Mouse (Mus musculus): ENCODE measurements around the gene Gm17581. TPM values are rescaled to one million over a fixed set of nuclear protein-coding genes. Genes with fewer than 3 reads are reported as not detected.

Gene Gm17581
- total RNA-seq, 1 experiment from 2014 or later: not detected

- ATAC-seq (replicated peaks in 1 of 2; ENCODE audit: insufficient read depth in 1 of 2, low FRiP score in 2 of 2, low TSS enrichment in 1 of 2, low read depth in 1 of 2, poor library complexity in 2 of 2, severe bottlenecking in 2 of 2): no peak
Observed at GRCm38 (mm10) chr2:155745487-155745886, 9.8 kb upstream of the Gm17581 start.

DNA sequence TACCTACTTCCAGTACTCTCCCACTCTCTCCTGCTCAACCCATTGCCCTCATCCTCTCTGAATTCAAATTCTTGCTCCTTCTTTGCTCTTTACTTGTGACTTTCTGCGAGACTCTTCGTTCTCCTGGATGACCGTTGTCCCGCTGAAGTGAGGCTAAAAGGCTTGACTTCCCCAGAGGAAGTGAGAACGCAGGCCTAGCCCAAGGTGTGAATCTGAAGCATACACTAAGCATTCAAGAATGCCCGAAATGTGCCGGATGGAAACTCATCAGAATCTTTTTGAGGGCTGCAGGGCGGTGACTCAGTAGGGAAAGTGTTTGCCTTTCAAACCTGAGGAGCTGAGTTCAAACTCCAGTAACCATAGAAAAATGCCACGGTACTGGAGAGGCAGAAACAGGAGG lies 7.7 kb upstream of the Gm17581 start:
- peak; percentile 35 to 57; a peak in 3 of 4 replicates for ATAC-seq (replicated peaks in 1 of 2; ENCODE audit: insufficient read depth in 1 of 2, low FRiP score in 2 of 2, low TSS enrichment in 1 of 2, low read depth in 1 of 2, poor library complexity in 2 of 2, severe bottlenecking in 2 of 2)

- ATAC-seq (replicated peaks in 1 of 2; ENCODE audit: insufficient read depth in 1 of 2, low FRiP score in 2 of 2, low TSS enrichment in 1 of 2, low read depth in 1 of 2, poor library complexity in 2 of 2, severe bottlenecking in 2 of 2): peak; percentile 70 to 80
Observed at GRCm38 (mm10) chr2:155742931-155743337, 7.3 kb upstream of the Gm17581 start.

- peak; percentile 28 to 46; a peak in 2 of 4 replicates for ATAC-seq (replicated peaks in 1 of 2; ENCODE audit: insufficient read depth in 1 of 2, low FRiP score in 2 of 2, low TSS enrichment in 1 of 2, low read depth in 1 of 2, poor library complexity in 2 of 2, severe bottlenecking in 2 of 2)
Observed at GRCm38 (mm10) chr2:155742211-155742610, 6.5 kb upstream of the Gm17581 start.

- no peak for ATAC-seq (replicated peaks in 1 of 2; ENCODE audit: insufficient read depth in 1 of 2, low FRiP score in 2 of 2, low TSS enrichment in 1 of 2, low read depth in 1 of 2, poor library complexity in 2 of 2, severe bottlenecking in 2 of 2)
Observed at GRCm38 (mm10) chr2:155737803-155738202, 2.1 kb upstream of the Gm17581 start.

DNA sequence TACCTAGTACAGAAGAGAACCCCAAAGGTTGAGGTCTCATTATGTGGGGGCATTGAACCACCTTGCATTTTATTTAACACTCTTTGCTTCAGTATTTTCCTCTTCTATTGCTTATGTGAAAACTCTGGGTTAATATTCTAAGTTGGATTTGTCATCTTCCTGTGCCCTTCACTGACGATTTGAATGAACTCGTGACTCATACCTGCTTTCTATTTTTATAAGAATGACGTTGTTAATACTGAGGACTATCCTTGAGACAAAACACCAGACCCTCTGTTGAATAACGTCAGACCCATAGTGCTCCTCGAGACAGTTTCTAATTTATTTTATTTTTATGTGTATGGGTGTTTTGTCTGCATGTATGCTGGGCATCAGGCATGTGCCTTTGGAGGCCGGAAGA lies 1.3 kb upstream of the Gm17581 start:
- no peak for ATAC-seq (replicated peaks in 1 of 2; ENCODE audit: insufficient read depth in 1 of 2, low FRiP score in 2 of 2, low TSS enrichment in 1 of 2, low read depth in 1 of 2, poor library complexity in 2 of 2, severe bottlenecking in 2 of 2)

DNA sequence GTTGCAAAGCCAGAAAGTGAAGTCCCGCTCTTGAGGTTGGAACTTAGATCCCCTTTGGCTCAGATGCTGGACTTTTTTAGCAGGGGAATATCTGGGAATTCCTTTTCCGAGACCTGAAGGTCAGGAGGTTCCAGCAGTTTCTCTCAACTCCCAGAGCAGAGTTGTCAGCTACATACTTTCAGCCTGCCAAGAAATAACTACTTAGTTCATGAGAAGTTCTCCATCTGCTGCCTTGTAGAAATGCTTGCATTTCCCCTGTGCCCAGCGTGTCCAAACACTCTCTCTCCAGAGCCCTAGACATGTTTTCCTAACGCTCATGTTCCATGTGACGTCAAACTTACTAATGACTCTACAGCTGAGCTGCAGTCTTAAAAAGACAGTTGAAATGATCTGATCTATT lies 586 bp downstream of the Gm17581 start:
- ATAC-seq (replicated peaks in 1 of 2; ENCODE audit: insufficient read depth in 1 of 2, low FRiP score in 2 of 2, low TSS enrichment in 1 of 2, low read depth in 1 of 2, poor library complexity in 2 of 2, severe bottlenecking in 2 of 2): no peak

- ATAC-seq (replicated peaks in 1 of 2; ENCODE audit: insufficient read depth in 1 of 2, low FRiP score in 2 of 2, low TSS enrichment in 1 of 2, low read depth in 1 of 2, poor library complexity in 2 of 2, severe bottlenecking in 2 of 2): peak; percentile 94 to 95
Observed at GRCm38 (mm10) chr2:155729158-155729645, 6.5 kb downstream of the Gm17581 start, which contains the start of gene Edem2. Edem2 (minus strand) TSS chr2:155729475.

GRCm38 (mm10) chr2:155728742-155729141 lies 6.9 kb downstream of the Gm17581 start:
- ATAC-seq (replicated peaks in 1 of 2; ENCODE audit: insufficient read depth in 1 of 2, low FRiP score in 2 of 2, low TSS enrichment in 1 of 2, low read depth in 1 of 2, poor library complexity in 2 of 2, severe bottlenecking in 2 of 2): no peak

DNA sequence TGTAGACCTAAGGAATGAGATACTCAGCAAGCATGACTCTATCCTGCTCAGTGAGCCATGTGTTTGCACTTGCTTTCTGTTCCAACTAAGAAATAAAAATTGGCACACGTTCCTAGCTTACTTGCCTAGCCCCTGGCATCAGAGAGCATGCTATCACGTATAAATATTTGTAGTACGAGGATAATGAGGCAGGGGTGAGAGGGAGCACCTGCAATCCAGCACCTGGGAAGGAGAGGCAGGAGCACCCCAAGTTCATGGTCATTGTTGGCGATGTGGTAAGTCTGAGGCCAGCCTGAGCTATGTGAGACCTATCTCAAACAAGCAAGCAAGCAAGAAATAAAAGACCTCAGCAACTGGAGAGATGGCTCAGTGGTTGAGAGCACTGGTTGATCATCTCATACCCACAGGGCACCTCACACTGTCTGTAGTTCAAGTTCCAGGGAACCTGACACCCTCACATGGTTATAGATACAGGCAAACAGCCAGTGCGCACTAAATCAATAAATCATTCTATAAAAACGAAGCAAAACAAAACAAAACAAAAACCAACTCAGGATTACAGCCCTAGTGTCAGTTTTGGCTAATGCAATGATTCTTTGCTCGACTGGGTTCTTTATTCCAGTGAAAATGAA lies 7.8 kb downstream of the Gm17581 start:
- no peak for ATAC-seq (replicated peaks in 1 of 2; ENCODE audit: insufficient read depth in 1 of 2, low FRiP score in 2 of 2, low TSS enrichment in 1 of 2, low read depth in 1 of 2, poor library complexity in 2 of 2, severe bottlenecking in 2 of 2)

DNA sequence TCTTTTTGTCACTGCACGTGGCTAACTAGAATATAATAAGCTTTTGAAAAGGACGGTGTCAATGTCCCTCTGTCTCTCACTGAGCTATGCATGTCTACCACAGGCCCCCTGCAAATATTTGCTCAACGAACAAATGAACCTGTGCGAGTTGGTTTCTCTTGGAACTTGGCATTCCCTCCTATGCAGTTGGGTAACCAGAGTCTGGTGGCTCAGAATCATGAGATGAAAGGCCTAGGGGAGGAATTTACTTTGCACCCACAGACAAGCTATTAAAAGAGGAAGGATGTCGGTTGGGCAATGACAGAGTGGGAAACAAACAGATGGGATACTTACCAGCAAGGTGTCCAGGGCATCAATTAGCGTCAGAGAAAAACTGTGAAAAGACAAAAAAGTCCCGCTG lies 9.4 kb downstream of the Gm17581 start:
- ATAC-seq (replicated peaks in 1 of 2; ENCODE audit: insufficient read depth in 1 of 2, low FRiP score in 2 of 2, low TSS enrichment in 1 of 2, low read depth in 1 of 2, poor library complexity in 2 of 2, severe bottlenecking in 2 of 2): no peak

GRCm38 (mm10) chr2:155724526-155724925 lies 11.1 kb downstream of the Gm17581 start:
- ATAC-seq (replicated peaks in 1 of 2; ENCODE audit: insufficient read depth in 1 of 2, low FRiP score in 2 of 2, low TSS enrichment in 1 of 2, low read depth in 1 of 2, poor library complexity in 2 of 2, severe bottlenecking in 2 of 2): peak; percentile 12 to 54; a peak in 3 of 4 replicates

DNA sequence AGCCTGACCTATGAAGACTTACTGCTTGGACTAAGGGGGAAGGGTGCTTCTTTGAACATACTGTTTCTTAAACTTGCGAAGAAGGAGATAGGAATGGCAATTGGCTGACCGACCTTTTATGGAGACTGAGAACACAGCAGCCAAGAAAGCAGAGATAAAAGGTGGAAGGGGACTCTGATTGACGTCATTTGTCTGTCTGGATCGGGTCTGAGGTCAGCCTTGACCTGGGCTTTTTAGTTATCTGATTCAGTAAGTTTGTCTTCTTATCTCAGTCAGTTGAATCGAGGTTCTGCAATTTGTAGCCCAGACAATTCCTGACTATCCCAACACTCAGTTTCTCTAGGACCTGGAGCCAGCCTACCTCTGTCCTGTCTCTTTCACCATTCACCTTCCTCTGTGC lies 11.6 kb downstream of the Gm17581 start:
- no peak for ATAC-seq (replicated peaks in 1 of 2; ENCODE audit: insufficient read depth in 1 of 2, low FRiP score in 2 of 2, low TSS enrichment in 1 of 2, low read depth in 1 of 2, poor library complexity in 2 of 2, severe bottlenecking in 2 of 2)

DNA sequence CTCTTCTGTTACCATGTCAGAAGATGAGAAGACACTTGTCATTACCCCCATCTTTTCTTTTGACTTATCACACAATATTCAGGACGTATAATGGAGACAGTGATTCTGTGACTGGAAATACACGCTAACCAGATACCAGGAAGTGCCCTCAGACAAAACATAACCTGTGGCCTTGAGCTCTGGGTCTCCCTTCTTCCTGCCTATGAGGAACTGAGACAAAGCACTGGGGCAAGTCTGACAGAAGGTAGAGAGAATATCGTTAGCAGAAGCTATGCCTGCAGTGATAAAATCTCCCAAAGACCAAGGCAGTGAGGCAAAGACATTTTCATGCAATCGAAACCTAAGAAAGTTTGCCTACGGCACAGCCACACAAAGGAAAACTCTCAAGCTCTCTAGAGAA lies 15.1 kb downstream of the Gm17581 start:
- ATAC-seq (replicated peaks in 1 of 2; ENCODE audit: insufficient read depth in 1 of 2, low FRiP score in 2 of 2, low TSS enrichment in 1 of 2, low read depth in 1 of 2, poor library complexity in 2 of 2, severe bottlenecking in 2 of 2): no peak

- ATAC-seq (replicated peaks in 1 of 2; ENCODE audit: insufficient read depth in 1 of 2, low FRiP score in 2 of 2, low TSS enrichment in 1 of 2, low read depth in 1 of 2, poor library complexity in 2 of 2, severe bottlenecking in 2 of 2): no peak
Observed at GRCm38 (mm10) chr2:155717082-155717990, 18.3 kb downstream of the Gm17581 start.

DNA sequence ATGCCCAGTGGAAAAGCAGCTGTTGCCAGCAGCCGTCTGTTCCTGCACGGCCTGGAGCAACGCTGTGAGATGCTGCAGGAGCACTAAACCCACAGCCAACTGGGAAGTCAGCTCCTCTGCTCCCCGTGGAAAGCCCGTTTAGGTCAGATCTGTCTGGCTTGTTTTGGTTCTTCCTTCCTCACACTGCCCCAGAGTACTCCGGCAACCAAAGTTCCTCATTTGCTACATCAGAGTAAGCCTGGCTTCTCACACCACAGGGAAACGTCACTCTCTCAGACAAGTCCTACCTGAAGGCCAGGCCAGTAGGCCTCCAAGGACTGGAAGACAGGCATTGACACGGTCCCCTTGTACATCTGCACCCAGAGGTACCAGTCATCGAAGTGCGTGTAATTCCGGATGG lies 25.1 kb downstream of the Gm17581 start:
- peak; percentile 64 to 73; a peak in 2 of 4 replicates for ATAC-seq (replicated peaks in 1 of 2; ENCODE audit: insufficient read depth in 1 of 2, low FRiP score in 2 of 2, low TSS enrichment in 1 of 2, low read depth in 1 of 2, poor library complexity in 2 of 2, severe bottlenecking in 2 of 2)

DNA sequence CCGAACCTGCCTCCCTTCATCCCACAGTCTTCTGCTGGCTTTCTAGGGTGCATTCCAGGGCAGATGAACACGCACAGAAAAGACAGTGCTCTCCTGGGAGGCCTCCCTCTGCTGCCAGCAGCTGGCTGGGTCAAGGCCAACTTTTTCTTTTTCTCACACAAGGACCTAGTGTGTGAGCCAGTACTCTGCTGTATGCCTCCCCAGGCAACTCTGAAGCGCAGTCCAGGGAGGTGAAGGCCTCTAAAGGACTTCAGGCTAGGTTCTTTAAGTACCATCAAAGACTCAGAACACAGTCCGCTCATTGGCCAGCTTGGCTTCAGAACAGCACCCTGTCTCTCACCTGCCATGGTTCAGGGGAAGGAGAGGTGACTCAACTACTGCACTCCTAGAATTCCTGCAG lies 28.4 kb downstream of the Gm17581 start:
- no peak for ATAC-seq (replicated peaks in 1 of 2; ENCODE audit: insufficient read depth in 1 of 2, low FRiP score in 2 of 2, low TSS enrichment in 1 of 2, low read depth in 1 of 2, poor library complexity in 2 of 2, severe bottlenecking in 2 of 2)

GRCm38 (mm10) chr2:155703630-155704029 lies 32.0 kb downstream of the Gm17581 start:
- no peak for ATAC-seq (replicated peaks in 1 of 2; ENCODE audit: insufficient read depth in 1 of 2, low FRiP score in 2 of 2, low TSS enrichment in 1 of 2, low read depth in 1 of 2, poor library complexity in 2 of 2, severe bottlenecking in 2 of 2)

Data from hematopoietic stem cell, adult 5-6 weeks (primary cell).